Mouse (Mus musculus) midbrain, postnatal 0 days (tissue): Measurements from ENCODE around the gene Zfp800. TPM values are rescaled to one million over a fixed set of nuclear protein-coding genes. Genes with fewer than 3 reads are reported as not detected.
A peak's percentile ranks its signal among the peaks of the same experiment; 100 is the strongest.

ENCODE experiments used
- ATAC-seq: fragments of 200-750 bp; cut with Nextera tagmentation; 2 replicates; pipeline ENCODE4 v1.8.0; 2017; ENCODE audit warnings: moderate number of reproducible peaks, mild to moderate bottlenecking, moderate TSS enrichment, moderate library complexity; ENCODE audit not compliant: low FRiP score
- DNase-seq: peaks from one replicate; pipeline ENCODE4 v3.0.0-alpha.2; 2015; ENCODE audit warnings: low spot score
- H3K27ac ChIP-seq: fragments of 300-500 bp; sonication (generic); 2 replicates; pipeline ENCODE4 v1.5.1; 2014; ENCODE audit warnings: low read depth, mild to moderate bottlenecking, low read length, mixed read lengths
- H3K27me3 ChIP-seq: fragments of 300-500 bp; sonication (generic); 2 replicates; pipeline ENCODE4 v1.6.1; 2014; ENCODE audit warnings: low read length, control low read depth, mixed read lengths; ENCODE audit not compliant: insufficient read depth
- H3K36me3 ChIP-seq: fragments of 300-500 bp; sonication (generic); 2 replicates; pipeline ENCODE4 v1.6.1; 2014; ENCODE audit warnings: low read length, control low read depth, mixed read lengths; ENCODE audit not compliant: insufficient read depth
- H3K4me1 ChIP-seq: fragments of 300-500 bp; sonication (generic); 2 replicates; pipeline ENCODE4 v1.6.1; 2014; ENCODE audit warnings: mild to moderate bottlenecking, control low read depth, antibody characterized with exemption, low read length, mixed read lengths; ENCODE audit not compliant: insufficient read depth
- H3K4me2 ChIP-seq: fragments of 300-500 bp; sonication (generic); 2 replicates; pipeline ENCODE4 v1.6.1; 2014; ENCODE audit warnings: low read depth, mild to moderate bottlenecking, low read length, mixed read lengths; ENCODE audit not compliant: poor library complexity, severe bottlenecking
- H3K4me3 ChIP-seq: fragments of 300-500 bp; sonication (generic); 2 replicates; pipeline ENCODE4 v1.5.1; 2014; ENCODE audit warnings: low read depth, mild to moderate bottlenecking, low read length, moderate library complexity
- H3K9ac ChIP-seq: fragments of 300-500 bp; sonication (generic); replicated peaks from 2 replicates; pipeline ENCODE4 v1.6.1; 2014; ENCODE audit warnings: mild to moderate bottlenecking, low read length, moderate library complexity, mixed read lengths; ENCODE audit not compliant: poor library complexity, severe bottlenecking
- H3K9me3 ChIP-seq: fragments of 300-500 bp; sonication (generic); 2 replicates; pipeline ENCODE4 v1.6.1; 2016; ENCODE audit warnings: low read length, control low read depth
- CTCF ChIP-seq: IDR thresholded peaks from 2 replicates; pipeline ENCODE4 v1.5.1; 2016; ENCODE audit warnings: antibody characterized with exemption, mild to moderate bottlenecking
- WGBS: fragments of 180-500 bp; shearing (Covaris S2); extraction: QIAGEN DNeasy Blood & Tissue Kit; methylation state at CpG from one replicate; pipeline ENCODE4 v1.1.7; 2014; 5-methylcytosine and 5-hydroxymethylcytosine counted together
- polyA plus RNA-seq: library from polyadenylated mRNA; unstranded; fragments of >200 nt; fragmentation: Nextera tagmentation; extraction: Ambion mirVana; gene quantifications from 2 replicates; pipeline ENCODE4 v1.2.1, GENCODE M21; 2015
- total RNA-seq: library from RNA; depleted of rRNA; stranded (reverse); fragments of >200 nt; gene quantifications from 2 replicates; pipeline ENCODE4 v1.2.3, GENCODE M21; 2014

The Zfp800 gene
- total and polyA plus RNA-seq, 2 experiments from 2014 or later = 22.1 to 24.1 TPM

- peaks cover 8% of the 10 kb centered on the region for H3K36me3 ChIP-seq
- no peak overlapping the region for H3K4me2 ChIP-seq
- 74% methylated on average over 2 of the region's 2 CpGs for WGBS
- H3K27me3 ChIP-seq = no peaks in the 10 kb centered on the region
- no peaks in the 10 kb centered on the region for H3K9me3 ChIP-seq
- H3K4me1 ChIP-seq = no peaks in the 10 kb centered on the region
- H3K9ac ChIP-seq = no peak overlapping the region
- ATAC-seq (no peak), DNase-seq (no peak)
- H3K27ac ChIP-seq = no peak overlapping the region
- no peak overlapping the region for H3K4me3 ChIP-seq
- no peak for TF ChIP-seq CTCF
Measured at GRCm38 (mm10) chr6:28411236-28411635, 13.4 kb upstream of the Zfp800 start.

GRCm38 (mm10) chr6:28410053-28410452 lies 12.2 kb upstream of the Zfp800 start:
- Histone ChIP-seq H3K27me3 (no peaks in the 10 kb centered on the region), H3K9me3 (no peaks in the 10 kb centered on the region), H3K4me2 (no peak overlapping the region), H3K4me3 (no peak overlapping the region), H3K27ac (no peak overlapping the region), H3K36me3 (no peaks in the 10 kb centered on the region), H3K4me1 (no peaks in the 10 kb centered on the region), H3K9ac (no peak overlapping the region)
- DNase-seq (no peak), ATAC-seq (no peak)
- 91% methylated on average over 9 of the region's 9 CpGs for WGBS
- no peak for TF ChIP-seq CTCF

- DNase-seq (no peak), ATAC-seq (no peak)
- Histone ChIP-seq H3K4me3 (no peak overlapping the region), H3K9ac (no peak overlapping the region), H3K27me3 (no peaks in the 10 kb centered on the region), H3K4me2 (no peak overlapping the region), H3K27ac (no peak overlapping the region), H3K36me3 (no peaks in the 10 kb centered on the region), H3K9me3 (no peaks in the 10 kb centered on the region), H3K4me1 (no peaks in the 10 kb centered on the region; the same call in 1 of the 2 replicates)
- TF ChIP-seq CTCF = peak; percentile 38
- 95% methylated on average over 4 of the region's 4 CpGs for WGBS
Measured at GRCm38 (mm10) chr6:28399791-28400190, 2.0 kb upstream of the Zfp800 start.

DNA sequence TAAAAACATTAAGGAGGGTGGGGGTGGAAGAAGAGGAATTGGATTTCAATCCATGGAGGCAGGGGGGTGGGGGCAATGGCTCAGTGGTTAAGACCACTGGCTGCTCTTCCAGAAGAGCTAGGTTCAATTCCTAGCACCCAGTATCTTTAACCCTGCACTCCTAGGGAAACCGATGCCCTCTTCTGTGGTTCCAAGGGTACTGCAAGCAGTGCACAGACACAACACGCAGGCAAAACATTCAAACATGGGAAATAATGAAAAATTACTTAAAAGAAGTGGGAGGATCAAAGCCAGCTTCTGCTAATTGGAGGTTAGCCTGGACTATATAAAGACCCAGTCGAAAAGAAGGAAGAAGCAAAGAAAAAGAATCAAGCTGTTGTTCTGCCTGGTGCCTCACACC lies 921 bp upstream of the Zfp800 start:
- Histone ChIP-seq H3K9ac (no peak overlapping the region), H3K4me3 (no peak overlapping the region), H3K4me2 (no peak overlapping the region), H3K36me3 (no peaks in the 10 kb centered on the region), H3K4me1 (no peaks in the 10 kb centered on the region; the same call in 1 of the 2 replicates), H3K27me3 (no peaks in the 10 kb centered on the region), H3K9me3 (no peaks in the 10 kb centered on the region), H3K27ac (no peak overlapping the region)
- TF ChIP-seq CTCF = peak; percentile 47
- DNase-seq (no peak), ATAC-seq (no peak)
- 82% methylated on average over 3 of the region's 3 CpGs for WGBS

DNA sequence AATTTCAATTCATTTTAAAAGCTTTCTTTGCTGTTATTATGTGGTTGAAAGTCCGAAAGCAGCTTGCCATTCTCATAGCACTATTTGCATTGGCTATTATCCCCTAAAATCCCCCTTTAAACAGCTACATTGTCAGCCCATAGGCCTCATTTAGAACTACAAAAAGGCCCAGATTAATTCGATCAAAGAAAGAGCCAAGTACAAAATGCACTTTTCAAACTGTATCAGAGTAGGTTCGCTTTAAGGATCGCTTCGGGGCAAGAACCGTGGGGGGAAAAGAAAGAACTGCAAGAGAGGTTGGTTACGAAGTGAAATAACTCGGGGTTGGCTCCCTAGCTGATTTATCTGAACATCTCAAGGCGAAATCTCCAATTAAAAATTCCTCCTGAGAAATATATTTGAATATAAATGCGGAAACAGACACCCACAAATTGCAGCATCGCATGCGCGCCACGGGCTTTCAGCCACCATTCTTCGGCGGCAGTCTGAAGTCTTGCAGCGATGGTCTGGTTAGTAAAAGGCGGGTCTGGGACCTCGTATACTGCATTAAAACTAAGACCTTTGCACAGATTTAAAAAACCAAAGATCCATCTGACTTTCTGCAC lies 850 bp downstream of the Zfp800 start:
- TF ChIP-seq CTCF = no peak
- Histone ChIP-seq H3K27me3 (no peaks in the 10 kb centered on the region), H3K4me1 (no peaks in the 10 kb centered on the region; the same call in 1 of the 2 replicates), H3K4me3 (peak overlapping the region; percentile 50), H3K4me2 (peak overlapping the region; percentile 96), H3K27ac (no peak overlapping the region), H3K36me3 (no peaks in the 10 kb centered on the region), H3K9ac (0 out of 2 replicates have a peak overlapping the region, but pooled peaks have one; percentile 19), H3K9me3 (no peaks in the 10 kb centered on the region)
- peak; percentile 26 for DNase-seq
- no peak for ATAC-seq
- 2% methylated on average over 19 of the region's 19 CpGs for WGBS

DNA sequence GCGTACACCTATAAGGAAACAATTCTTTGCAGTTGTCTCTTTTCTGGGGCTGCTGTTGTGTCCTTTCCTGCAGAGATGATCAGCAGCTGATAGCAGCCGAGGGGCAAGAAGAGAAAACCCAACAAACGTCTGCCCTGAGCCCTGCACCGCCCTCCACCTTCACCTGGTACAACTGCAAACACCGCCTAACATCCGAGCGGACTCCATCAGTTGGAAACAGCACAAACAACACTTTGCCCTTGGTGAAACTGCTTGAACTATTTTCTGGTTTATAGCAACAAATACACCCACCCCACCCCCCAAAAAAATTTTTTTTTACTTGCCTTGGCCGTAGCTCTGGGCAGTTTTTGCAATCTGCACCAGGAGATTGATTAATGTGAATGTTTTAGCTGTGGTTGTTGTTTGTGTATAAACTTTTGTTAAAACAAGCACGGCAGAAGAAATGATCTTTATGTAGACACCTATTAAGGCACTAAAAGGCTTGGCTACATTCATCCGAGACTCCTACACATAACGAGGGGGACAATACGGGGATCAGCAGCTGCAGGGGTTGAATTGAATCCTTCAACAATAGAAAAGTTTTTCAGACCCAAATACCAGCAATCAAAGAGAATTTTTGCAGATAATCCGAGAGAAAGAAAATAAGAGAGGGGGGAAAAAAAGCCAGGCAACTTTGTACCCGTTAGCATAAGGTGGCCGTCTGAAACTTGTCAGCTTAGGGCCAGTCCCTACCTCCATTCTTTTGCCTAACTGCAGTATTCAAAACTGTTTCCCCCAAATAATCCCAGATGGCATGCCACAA lies 1.6 kb downstream of the Zfp800 start:
- no peak overlapping the region for H3K27ac ChIP-seq
- no peak for TF ChIP-seq CTCF
- ATAC-seq (no peak), DNase-seq (no peak)
- H3K9me3 ChIP-seq = no peaks in the 10 kb centered on the region
- H3K9ac ChIP-seq = 0 out of 2 replicates have a peak overlapping the region, but pooled peaks have one; percentile 19
- H3K4me3 ChIP-seq = peak overlapping the region; percentile 50
- H3K27me3 ChIP-seq = no peaks in the 10 kb centered on the region
- H3K36me3 ChIP-seq = no peaks in the 10 kb centered on the region
- H3K4me2 ChIP-seq = peak overlapping the region; percentile 96
- WGBS = 27% methylated on average over 15 of the region's 15 CpGs
- H3K4me1 ChIP-seq = no peaks in the 10 kb centered on the region; the same call in 1 of the 2 replicates
